Mouse (Mus musculus) cerebellum, adult 9-11 months (tissue): ENCODE data around the gene Hax1.
A peak's percentile ranks its signal among the peaks of the same experiment; 100 is the strongest.

Experiments used
- DNase-seq: peaks from one replicate; pipeline ENCODE4 v3.0.0; 2022

Hax1 gene

GRCm38 (mm10) chr3:89961436-89961835 lies 37.1 kb downstream of the Hax1 start:
- DNase-seq: peak; percentile 40

GRCm38 (mm10) chr3:89960469-89960868 lies 38.1 kb downstream of the Hax1 start:
- DNase-seq: peak; percentile 96

GRCm38 (mm10) chr3:89959435-89959834 lies 39.1 kb downstream of the Hax1 start:
- DNase-seq: peak; percentile 76

GRCm38 (mm10) chr3:89957880-89958279 lies 40.7 kb downstream of the Hax1 start:
- DNase-seq: no peak

- no peak for DNase-seq
Measured at GRCm38 (mm10) chr3:89956177-89956971, 42.2 kb downstream of the Hax1 start.

GRCm38 (mm10) chr3:89953420-89953819 lies 45.2 kb downstream of the Hax1 start:
- DNase-seq: peak; percentile 60

- DNase-seq: peak; percentile 59
Measured at GRCm38 (mm10) chr3:89948655-89949054, 49.9 kb downstream of the Hax1 start.

- no peak for DNase-seq
Measured at GRCm38 (mm10) chr3:89948021-89948420, 50.6 kb downstream of the Hax1 start.
